Mouse (Mus musculus) stomach, embryonic 16.5 days (tissue): ENCODE results near the gene 1700019A02Rik. TPM values are rescaled to one million over a fixed set of nuclear protein-coding genes. Genes with fewer than 3 reads are reported as not detected.

Experiments used
- ATAC-seq: fragments of 200-750 bp; cut with Nextera tagmentation; 2 replicates; pipeline ENCODE4 v1.8.0; 2017; ENCODE audit warnings: moderate number of reproducible peaks, moderate TSS enrichment; ENCODE audit not compliant: insufficient read depth, low FRiP score
- H3K27ac ChIP-seq: fragments of 300-500 bp; sonication (generic); 2 replicates; pipeline ENCODE4 v1.5.1; 2014; ENCODE audit warnings: low read length
- H3K27me3 ChIP-seq: fragments of 300-500 bp; sonication (generic); 2 replicates; pipeline ENCODE4 v1.6.1; 2014; ENCODE audit warnings: low read length, control low read depth, mixed read lengths; ENCODE audit not compliant: control insufficient read depth, insufficient read depth
- H3K36me3 ChIP-seq: fragments of 300-500 bp; sonication (generic); 2 replicates; pipeline ENCODE4 v1.6.1; 2014; ENCODE audit warnings: low read length; ENCODE audit not compliant: control insufficient read depth, insufficient read depth
- H3K4me1 ChIP-seq: fragments of 300-500 bp; sonication (generic); 2 replicates; pipeline ENCODE4 v1.6.1; 2014; ENCODE audit warnings: low read length, control low read depth, mixed read lengths; ENCODE audit not compliant: control insufficient read depth, insufficient read depth
- H3K4me2 ChIP-seq: fragments of 300-500 bp; sonication (generic); 2 replicates; pipeline ENCODE4 v1.6.1; 2014; ENCODE audit warnings: low read depth, low read length, mixed read lengths
- H3K4me3 ChIP-seq: fragments of 300-500 bp; sonication (generic); replicated peaks from 2 replicates; pipeline ENCODE4 v1.5.1; 2014; ENCODE audit warnings: mild to moderate bottlenecking, low read length
- H3K9ac ChIP-seq: fragments of 300-500 bp; sonication (generic); 2 replicates; pipeline ENCODE4 v1.6.1; 2014; ENCODE audit warnings: low read length
- H3K9me3 ChIP-seq: fragments of 300-500 bp; sonication (generic); replicated peaks from 2 replicates; pipeline ENCODE4 v1.6.1; 2016; ENCODE audit warnings: low read length, control low read depth; ENCODE audit not compliant: control insufficient read depth
- whole genome bisulfite sequencing: fragments of 180-500 bp; shearing (Covaris S2); extraction: QIAGEN DNeasy Blood & Tissue Kit; methylation state at CpG from one replicate; pipeline ENCODE4 v1.1.7; 2014; 5-methylcytosine and 5-hydroxymethylcytosine counted together
- polyA plus RNA-seq: library from polyadenylated mRNA; unstranded; fragments of >200 nt; fragmentation: Nextera tagmentation; extraction: Ambion mirVana; gene quantifications from 2 replicates; pipeline ENCODE4 v1.2.1, GENCODE M21; 2015

The 1700019A02Rik gene
- polyA plus RNA-seq, result not detected in 2 replicates

- Histone ChIP-seq H3K27ac (no peak within 1 kb of the TSS), H3K4me3 (no peak within 1 kb of the TSS), H3K9me3 (no peaks in the 10 kb centered on the region), H3K4me2 (no peak within 1 kb of the TSS), H3K27me3 (no peaks in the 10 kb centered on the region), H3K4me1 (no peaks in the 10 kb centered on the region), H3K36me3 (no peaks in the 10 kb centered on the region), H3K9ac (no peak within 1 kb of the TSS)
- WGBS, result 95% methylated on average over 8 of the region's 8 CpGs
- ATAC-seq, result no peak
These were observed at the start of gene 1700019A02Rik for GRCm38 (mm10) chr1:53187536-53187935. TSS of gene 1700019A02Rik (minus strand) at chr1:53187636.

GRCm38 (mm10) chr1:53226063-53226462, 38.6 kb upstream of the 1700019A02Rik start:
- no peaks in the 10 kb centered on the region for H3K9me3 ChIP-seq
- no peaks in the 10 kb centered on the region for H3K4me1 ChIP-seq
- ATAC-seq, result no peak
- H3K36me3 ChIP-seq, result no peaks in the 10 kb centered on the region
- WGBS, result 53% methylated on average over 1 of the region's 1 CpGs
- H3K27me3 ChIP-seq, result no peaks in the 10 kb centered on the region
- H3K27ac ChIP-seq, result no peak overlapping the region
- H3K4me3 ChIP-seq, result no peak overlapping the region
- H3K4me2 ChIP-seq, result no peak overlapping the region
- H3K9ac ChIP-seq, result no peak overlapping the region

GRCm38 (mm10) chr1:53225616-53226015, 38.2 kb upstream of the 1700019A02Rik start:
- Histone ChIP-seq H3K27me3 (no peaks in the 10 kb centered on the region), H3K4me3 (no peak overlapping the region), H3K4me2 (no peak overlapping the region), H3K27ac (no peak overlapping the region), H3K4me1 (no peaks in the 10 kb centered on the region), H3K9ac (no peak overlapping the region), H3K36me3 (no peaks in the 10 kb centered on the region), H3K9me3 (no peaks in the 10 kb centered on the region)
- no peak for ATAC-seq
- WGBS, result 72% methylated on average over 3 of the region's 3 CpGs

GRCm38 (mm10) chr1:53224775-53225174, 37.3 kb upstream of the 1700019A02Rik start:
- H3K36me3 ChIP-seq, result no peaks in the 10 kb centered on the region
- H3K4me3 ChIP-seq, result no peak overlapping the region
- H3K4me2 ChIP-seq, result no peak overlapping the region
- no peak for ATAC-seq
- H3K4me1 ChIP-seq, result no peaks in the 10 kb centered on the region
- H3K9me3 ChIP-seq, result no peaks in the 10 kb centered on the region
- WGBS, result 78% methylated on average over 1 of the region's 1 CpGs
- no peak overlapping the region for H3K27ac ChIP-seq
- H3K9ac ChIP-seq, result no peak overlapping the region
- no peaks in the 10 kb centered on the region for H3K27me3 ChIP-seq

- no peak overlapping the region for H3K4me2 ChIP-seq
- no peak for ATAC-seq
- H3K4me3 ChIP-seq, result no peak overlapping the region
- no peaks in the 10 kb centered on the region for H3K4me1 ChIP-seq
- H3K9ac ChIP-seq, result no peak overlapping the region
- H3K36me3 ChIP-seq, result no peaks in the 10 kb centered on the region
- H3K27me3 ChIP-seq, result no peaks in the 10 kb centered on the region
- no peak overlapping the region for H3K27ac ChIP-seq
- H3K9me3 ChIP-seq, result no peaks in the 10 kb centered on the region
These were observed 22.7 kb upstream of the 1700019A02Rik start for GRCm38 (mm10) chr1:53210136-53210535.

GRCm38 (mm10) chr1:53203902-53204301, 16.5 kb upstream of the 1700019A02Rik start:
- no peak overlapping the region for H3K27ac ChIP-seq
- H3K9ac ChIP-seq, result no peak overlapping the region
- H3K36me3 ChIP-seq, result no peaks in the 10 kb centered on the region
- H3K27me3 ChIP-seq, result no peaks in the 10 kb centered on the region
- H3K4me2 ChIP-seq, result no peak overlapping the region
- no peaks in the 10 kb centered on the region for H3K4me1 ChIP-seq
- 67% methylated on average over 2 of the region's 2 CpGs for WGBS
- H3K9me3 ChIP-seq, result no peaks in the 10 kb centered on the region
- ATAC-seq, result no peak
- no peak overlapping the region for H3K4me3 ChIP-seq

GRCm38 (mm10) chr1:53201630-53202199, 14.3 kb upstream of the 1700019A02Rik start:
- no peaks in the 10 kb centered on the region for H3K27me3 ChIP-seq
- H3K4me1 ChIP-seq, result 0 out of 2 replicates have a peak, but pooled peaks cover 5% of the 10 kb centered on the region
- H3K4me3 ChIP-seq, result no peak overlapping the region
- H3K9me3 ChIP-seq, result no peaks in the 10 kb centered on the region
- H3K27ac ChIP-seq, result no peak overlapping the region
- no peaks in the 10 kb centered on the region for H3K36me3 ChIP-seq
- ATAC-seq, result no peak
- WGBS, result 46% methylated on average over 2 of the region's 2 CpGs
- no peak overlapping the region for H3K9ac ChIP-seq
- H3K4me2 ChIP-seq, result no peak overlapping the region

- ATAC-seq, result no peak
- H3K4me1 ChIP-seq, result 0 out of 2 replicates have a peak, but pooled peaks cover 5% of the 10 kb centered on the region
- H3K36me3 ChIP-seq, result no peaks in the 10 kb centered on the region
- no peak overlapping the region for H3K27ac ChIP-seq
- no peaks in the 10 kb centered on the region for H3K9me3 ChIP-seq
- WGBS, result 74% methylated on average over 3 of the region's 3 CpGs
- no peak overlapping the region for H3K4me3 ChIP-seq
- no peak overlapping the region for H3K9ac ChIP-seq
- no peak overlapping the region for H3K4me2 ChIP-seq
- H3K27me3 ChIP-seq, result no peaks in the 10 kb centered on the region
These were observed 7.1 kb upstream of the 1700019A02Rik start for GRCm38 (mm10) chr1:53194536-53194935.

- H3K9ac ChIP-seq, result no peak overlapping the region
- WGBS, result 78% methylated on average over 3 of the region's 3 CpGs
These were observed 3.8 kb upstream of the 1700019A02Rik start for GRCm38 (mm10) chr1:53191234-53191633.

More at GRCm38 (mm10) chr1:53191234-53191633, 3.8 kb upstream of the 1700019A02Rik start:
- Histone ChIP-seq H3K27ac (no peak overlapping the region), H3K4me3 (no peak overlapping the region), H3K4me2 (no peak overlapping the region), H3K9me3 (no peaks in the 10 kb centered on the region), H3K27me3 (no peaks in the 10 kb centered on the region), H3K36me3 (no peaks in the 10 kb centered on the region), H3K4me1 (no peaks in the 10 kb centered on the region)
- no peak for ATAC-seq
